Mouse (Mus musculus) ovary, postnatal 10 days (tissue): ENCODE data around the gene Adcy5.
A peak's percentile ranks its signal among the peaks of the same experiment; 100 is the strongest.

Experiments
- DNase-seq: peaks from one replicate; pipeline ENCODE4 v3.0.0; 2022; ENCODE audit warnings: low spot score

The Adcy5 gene

DNA sequence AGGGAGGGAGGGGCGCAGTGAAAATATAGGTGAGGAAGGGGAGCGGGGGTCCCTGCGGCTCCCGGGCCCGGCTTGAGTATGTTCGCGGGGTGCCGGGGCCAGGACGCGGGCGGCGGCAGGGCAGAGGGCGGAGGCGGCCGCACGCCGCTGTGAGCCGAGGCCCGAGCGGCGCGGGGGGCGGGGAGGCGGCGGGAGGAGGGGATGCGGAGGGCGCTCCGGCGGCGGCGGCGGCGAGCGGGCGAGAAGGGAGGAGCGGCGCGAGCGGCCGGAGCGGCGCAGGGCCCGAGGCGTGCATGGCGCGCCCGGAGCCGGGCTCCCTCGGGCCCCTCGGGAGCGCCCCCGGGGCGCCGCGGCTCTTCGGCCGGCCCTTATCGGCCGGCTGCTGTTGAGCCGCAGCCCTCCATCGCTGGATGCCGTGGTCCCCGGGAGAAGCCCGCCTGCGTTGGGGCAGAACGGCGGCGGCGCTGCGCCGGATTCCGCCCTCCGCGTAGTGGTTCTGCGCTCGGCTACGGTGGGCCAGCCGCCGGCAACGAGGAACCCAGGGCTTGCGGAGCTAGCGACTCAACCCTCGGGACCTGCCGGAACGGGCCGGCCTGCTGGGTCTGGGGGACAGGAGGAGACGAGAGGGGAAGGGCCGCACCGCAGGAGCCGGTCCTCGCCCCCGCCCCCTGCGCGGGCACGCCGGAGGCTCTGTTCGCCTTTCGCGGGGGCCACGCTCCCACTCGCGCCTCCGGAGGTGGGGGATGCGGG is at the start of gene Adcy5:
Adcy5 (plus strand) TSS at position 237 of the 750 bp plus-strand sequence.
- DNase-seq = no peak

DNA sequence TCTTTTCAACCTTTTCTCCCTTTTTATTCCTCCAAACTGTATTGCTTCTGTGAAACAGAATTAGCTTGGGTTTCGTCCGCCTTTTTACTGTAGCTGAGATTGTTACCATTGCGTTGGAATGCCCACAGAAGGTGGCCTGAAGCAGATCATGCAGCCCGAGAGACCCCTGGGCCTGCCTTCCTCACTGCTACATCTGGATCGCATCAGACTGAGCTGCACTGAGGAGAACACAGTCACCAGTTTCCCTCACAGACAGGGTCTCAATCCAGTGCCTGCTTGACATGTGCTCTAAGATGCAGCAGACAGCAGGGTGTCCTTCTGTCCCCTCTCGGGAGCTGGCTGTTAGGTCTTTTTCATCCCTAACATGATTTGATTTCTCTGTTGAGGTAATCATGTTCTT is 46.7 kb upstream of the Adcy5 start:
- DNase-seq = no peak

DNA sequence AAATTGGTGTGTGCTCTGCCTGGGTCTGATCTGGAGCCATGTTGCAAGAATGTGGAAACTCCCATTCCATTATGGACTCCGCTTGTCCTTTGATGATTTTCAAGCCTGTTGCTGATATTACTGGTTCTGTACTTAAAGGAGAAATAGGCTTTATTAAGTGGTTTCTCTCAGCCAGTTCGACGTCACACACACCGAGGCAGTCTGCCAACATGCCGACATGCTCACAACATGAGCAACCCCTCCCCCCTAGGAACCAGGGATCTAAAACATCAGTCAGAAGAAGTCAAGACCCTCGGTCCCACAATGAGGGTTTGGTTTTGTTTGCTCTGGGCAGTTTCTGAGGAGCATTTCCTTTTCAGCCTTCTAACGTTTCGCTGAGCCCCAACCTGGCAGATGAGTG is 45.5 kb upstream of the Adcy5 start:
- no peak for DNase-seq

DNA sequence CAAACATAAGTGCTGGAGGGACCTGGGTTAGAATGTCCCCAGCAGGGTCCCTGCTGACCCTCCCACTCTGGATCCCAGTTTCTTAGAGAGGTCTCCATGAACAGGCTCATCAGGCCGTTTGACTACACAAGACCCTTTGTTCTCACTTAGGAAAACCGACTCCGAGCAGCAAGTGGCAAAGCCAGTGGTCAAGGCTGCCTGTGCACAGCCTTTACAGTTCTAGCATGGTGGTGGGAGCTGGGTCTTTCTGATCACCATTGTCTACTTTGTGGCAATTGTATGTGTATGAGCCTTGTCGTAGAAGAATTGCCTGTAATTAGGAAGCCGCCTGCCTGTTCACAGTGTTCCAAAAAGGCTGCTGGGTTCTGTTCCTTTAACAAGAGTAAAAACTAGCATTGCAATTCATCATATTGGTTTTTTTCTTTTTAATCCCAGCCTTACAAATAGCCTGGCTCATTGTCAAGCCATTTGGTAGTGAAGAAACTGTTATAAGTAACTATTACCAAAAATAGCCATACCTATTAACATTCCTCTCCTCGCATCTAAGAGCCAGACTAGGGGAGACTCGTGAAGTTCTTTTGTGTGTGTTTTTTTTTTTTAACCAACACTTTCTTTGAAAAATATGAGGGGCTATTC is 44.9 kb upstream of the Adcy5 start:
- no peak for DNase-seq

DNA sequence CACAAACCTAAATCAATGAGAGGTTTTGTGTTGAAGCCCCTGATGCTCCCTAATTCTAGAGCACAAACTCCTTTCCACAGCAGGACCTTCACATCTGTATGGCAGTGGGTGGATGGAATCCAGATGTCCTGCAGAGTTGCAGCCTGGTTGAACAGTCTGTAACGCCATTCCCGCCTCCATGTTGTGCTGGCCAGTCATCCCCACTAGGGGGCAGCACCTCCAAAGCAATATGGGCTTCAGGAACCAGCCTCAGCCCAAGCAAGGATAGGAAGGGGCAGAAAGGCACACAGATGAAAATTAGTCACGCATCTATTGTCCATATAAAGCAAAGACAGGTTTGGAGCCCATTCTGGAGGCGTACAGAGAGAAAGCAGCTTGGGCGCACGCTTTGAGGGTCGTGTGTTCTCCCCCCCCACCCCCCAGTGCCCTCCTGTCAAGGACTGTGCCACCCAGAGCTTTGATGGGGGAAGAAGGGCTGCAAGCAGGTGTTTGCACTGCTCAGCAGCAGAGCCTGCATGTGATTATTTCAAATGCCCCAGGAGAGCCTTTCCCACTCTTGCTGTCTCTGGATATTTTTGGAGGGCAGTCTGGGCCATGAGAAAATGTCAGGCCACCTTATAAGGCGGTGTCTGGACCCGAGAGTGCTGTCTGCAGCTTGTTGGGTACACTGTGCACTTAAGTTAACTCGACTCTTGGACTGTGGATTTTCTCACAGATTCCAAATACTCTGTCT is 44.1 kb upstream of the Adcy5 start:
- peak; percentile 89 for DNase-seq

DNA sequence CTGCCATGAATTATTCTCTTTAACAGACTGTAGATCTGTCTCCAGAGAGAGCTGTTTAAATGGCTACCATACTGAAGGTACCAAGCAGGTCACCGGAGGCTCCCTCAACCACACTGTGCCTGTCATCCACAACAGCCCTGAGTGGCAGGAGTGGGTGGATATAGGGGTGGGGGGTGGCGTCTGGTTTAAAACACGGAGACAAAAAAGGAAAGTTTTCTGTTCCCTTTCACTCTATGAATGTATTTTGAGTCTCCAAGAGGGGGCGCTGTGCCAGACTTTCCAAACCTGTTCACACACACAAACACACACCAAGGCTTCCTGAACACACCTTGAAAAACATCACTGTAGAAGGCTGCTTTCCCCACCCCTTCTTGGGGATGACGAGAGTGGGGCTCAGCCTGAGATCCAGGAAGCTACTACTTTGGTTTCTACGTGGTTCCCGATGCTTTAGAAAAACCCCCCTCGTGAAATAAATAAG is 43.5 kb upstream of the Adcy5 start:
- DNase-seq = no peak

DNA sequence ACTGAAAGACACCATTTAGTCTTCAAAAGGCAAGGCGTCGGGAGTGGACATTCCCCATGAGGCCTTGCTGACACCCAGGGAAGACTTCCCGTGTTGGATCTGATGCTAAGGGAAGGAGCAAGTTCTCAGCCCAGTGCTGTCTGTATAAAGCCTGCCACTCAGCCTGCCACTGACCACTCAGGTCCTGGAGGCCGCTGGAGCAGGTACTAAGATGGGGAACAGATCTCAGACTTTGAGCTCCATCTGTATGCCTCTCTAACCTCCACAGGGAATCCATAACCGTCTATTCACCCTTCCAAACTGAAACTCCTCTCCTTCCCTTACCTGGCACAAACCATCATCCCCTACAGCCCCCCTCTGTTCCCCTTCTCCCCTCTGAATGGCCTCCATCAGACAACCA is 41.2 kb upstream of the Adcy5 start:
- DNase-seq = no peak

DNA sequence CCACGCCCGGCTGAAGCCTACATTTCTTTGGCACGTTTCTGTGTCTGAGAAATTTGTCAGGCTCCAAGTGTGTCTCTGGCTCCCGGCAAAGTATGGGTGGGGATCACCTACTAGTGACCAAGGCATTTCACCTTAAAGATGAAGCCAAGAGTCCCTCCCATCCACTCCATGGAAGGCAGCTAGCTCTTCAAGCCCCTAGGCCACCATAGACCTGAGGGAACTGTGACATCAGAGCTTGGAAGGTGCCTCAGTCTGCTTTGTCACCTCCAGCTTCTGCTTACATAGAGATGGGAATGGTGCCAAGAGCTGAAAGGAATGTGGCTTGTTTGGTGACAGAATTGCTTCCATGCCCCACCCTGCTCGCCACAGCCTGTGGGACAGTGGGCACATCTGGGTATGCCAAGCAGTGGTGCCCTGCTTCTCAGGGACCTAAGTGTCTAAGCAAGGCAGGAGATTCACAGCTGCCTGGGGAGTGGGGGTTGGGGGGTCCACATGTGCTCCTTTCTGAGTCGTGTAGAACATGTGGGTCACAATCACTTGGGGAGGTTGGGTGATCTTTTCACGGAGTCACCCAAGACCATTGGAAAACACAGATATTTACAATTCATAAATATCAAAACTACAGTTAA is 38.2 kb upstream of the Adcy5 start:
- no peak for DNase-seq

DNA sequence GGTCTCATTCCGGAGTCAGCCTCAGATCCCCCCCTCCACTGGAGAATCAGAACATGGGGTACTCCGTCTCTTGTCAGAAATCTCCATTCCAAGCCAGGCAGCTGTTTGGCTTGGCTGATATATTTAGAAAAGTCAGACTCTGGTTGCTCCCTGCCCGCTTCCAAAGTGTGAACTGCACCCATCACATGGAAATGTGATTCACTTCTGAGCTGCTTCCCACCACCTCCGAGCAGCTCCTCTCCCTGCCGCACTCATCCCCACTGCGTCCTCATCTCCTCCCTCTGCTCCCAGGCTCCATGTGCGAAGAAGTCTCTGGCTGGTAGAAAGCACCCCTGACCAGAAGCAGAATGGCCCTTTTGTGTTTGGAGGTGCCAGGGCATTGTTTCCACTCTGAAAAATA is 37.2 kb upstream of the Adcy5 start:
- no peak for DNase-seq

DNA sequence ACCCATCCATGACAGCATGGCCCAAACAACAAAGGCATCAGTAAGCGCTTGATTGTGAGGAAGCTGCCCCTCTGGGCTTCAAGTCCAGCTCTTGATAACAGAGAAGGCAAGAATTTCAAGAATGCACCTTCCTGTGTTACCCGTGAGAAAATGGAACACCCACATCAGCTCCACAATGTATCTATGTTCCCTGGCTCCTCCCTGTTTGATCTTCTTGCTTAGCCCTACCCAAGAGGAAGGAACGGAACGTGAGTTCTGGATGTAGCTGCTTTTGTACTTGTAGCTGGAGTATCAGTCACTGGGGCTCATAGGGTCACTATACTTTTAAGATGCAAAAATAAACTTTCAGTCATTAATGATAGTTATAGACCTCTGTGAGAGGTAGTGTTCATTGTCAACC is 34.1 kb upstream of the Adcy5 start:
- DNase-seq = no peak

DNA sequence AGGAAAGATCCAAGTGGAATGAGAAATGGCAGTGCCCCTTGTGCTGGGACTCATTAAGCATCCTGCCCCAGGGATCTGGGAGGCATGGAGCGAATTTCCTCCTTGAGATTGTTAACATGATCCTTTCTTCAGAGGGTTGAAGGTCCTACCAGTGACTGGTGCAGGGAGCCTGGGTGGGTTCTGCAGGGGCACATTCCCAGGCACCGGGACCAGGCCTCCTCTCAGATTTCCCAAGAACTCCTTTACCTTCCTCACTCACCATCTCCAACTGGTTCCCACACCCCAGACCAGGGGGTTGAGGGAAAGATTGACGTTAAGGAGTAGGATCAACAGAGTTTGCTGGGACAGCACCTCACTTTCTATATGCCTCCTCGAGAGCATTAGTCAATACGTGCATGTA is 27.4 kb upstream of the Adcy5 start:
- DNase-seq = no peak

DNA sequence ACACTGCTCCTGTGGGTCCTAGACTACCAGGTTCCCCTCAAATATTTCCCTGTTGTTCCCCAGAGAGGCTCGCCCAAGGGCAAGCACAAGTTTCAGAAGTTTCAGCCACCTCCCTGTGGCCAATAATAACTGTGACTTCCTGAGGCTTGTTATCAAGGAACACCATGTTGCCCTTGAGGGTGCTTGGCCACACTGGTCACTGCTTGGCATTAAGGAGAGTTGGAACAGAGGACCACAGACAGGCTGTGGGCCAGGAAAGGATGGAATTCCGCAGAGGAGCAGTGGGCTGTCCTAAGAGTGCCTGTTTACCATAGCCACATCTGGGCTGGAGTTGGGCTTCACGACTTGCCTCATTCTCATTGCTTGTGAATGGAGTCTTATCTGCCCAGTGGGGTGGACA is 24.5 kb upstream of the Adcy5 start:
- DNase-seq = no peak

DNA sequence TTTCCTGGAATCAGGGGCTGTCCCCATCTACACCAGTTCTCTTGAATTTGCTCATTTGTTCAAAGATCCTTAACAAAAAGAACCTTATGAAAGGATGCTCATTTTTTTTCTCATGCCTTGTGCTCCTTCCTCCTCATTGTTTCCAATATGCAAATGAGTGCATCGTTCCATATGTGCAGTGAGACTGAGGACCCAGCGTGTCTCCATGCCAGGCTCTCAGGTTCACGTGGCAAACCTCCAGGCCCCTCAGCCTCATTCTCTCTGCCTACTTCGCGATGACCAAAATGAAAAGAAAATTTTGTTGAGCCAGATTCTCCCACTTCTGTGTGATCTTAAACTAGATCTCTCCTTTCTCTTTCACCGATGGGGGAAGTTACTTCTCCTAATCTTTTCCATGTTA is 15.3 kb upstream of the Adcy5 start:
- DNase-seq = no peak

DNA sequence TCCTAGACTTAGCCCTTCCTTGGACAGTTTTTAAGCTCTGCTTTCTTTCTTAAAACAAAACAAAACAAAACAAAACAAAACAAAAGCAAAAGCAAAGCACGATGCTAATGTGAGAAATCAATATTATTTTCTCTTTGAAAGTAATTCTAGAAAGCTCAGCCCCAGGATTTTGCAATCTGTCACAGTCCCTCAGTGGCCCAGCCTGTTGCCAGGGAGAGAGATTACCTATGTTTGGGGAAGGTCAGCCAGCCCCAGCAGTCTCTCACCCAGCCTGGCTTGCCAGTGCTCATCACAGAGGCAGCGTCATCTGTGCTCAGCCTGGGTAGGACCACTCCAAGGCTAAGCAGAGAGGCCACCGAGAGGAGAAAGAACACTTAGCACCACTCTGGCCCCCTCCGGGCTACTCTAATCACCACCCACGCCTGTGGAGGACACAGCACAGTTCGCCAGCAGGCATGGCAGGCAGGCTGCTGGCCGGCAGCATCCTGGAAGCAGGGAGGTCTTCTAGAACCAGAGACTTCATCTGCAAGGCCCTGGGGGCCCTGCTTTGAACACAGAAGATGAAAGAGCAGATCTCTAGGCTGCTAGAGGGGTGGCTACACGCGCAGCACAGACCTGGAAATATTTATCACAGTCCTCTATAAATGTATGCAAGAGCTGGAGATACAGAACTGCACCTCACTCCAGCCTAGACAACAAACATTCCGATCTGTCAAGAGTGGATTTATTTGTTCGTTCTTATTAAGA is 14.6 kb upstream of the Adcy5 start:
- DNase-seq = no peak

DNA sequence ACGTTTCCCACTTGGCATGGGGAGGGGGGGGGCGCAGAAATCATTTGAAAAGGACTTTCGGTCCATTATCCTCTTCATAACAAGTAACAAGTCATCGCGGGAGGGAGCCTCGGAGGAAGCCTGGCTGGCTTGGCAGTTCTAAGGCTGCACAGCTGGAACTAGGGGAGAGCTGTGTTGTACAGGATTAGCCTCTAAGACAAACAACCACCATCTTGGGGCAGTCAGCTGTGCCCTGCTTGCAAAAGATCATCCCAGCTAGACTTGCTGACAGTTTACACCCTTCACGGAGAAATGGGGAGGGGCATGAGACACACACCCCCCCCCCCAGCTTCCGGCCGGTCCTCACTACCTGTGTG is 14.1 kb upstream of the Adcy5 start:
- DNase-seq = no peak

DNA sequence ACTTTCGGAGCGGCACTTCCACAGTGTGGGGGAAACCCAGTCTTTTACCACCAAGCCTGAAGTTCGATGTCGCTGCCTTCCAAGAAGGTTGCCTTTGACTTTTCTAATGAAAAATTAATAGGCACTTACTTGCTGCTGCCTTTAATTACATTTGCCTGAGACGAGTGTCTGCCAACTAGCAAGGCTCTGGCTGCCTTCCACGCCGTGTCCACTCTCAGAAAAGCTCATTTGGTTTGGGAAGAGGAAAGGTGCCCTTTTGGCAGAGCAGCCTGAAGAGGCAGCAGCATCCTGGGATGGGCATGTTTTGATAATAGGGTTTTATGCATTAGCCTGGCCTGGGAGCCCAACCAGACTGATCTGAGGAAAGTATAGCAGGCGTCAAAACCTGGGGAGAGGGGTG is 12.8 kb upstream of the Adcy5 start:
- DNase-seq = no peak

DNA sequence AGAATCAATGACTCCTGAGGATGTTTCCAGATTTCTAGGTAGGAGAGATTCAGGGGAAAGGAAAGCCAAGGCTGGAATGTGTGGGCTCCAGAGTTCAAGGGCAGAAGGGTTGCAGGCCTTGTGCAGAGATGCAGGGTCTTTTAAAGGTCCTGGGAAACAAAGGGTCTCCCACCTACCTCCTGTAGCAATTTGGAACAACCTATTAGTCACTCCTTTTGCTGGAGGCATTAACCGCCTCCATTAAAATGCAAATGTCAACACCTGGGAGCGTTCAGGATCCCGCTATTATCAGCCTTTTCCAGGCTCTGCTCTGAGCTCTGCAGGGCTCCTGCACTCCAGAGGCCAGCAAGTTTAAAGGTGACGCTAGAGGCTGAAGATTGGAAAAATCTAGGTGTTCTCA is 8.5 kb upstream of the Adcy5 start:
- no peak for DNase-seq

DNA sequence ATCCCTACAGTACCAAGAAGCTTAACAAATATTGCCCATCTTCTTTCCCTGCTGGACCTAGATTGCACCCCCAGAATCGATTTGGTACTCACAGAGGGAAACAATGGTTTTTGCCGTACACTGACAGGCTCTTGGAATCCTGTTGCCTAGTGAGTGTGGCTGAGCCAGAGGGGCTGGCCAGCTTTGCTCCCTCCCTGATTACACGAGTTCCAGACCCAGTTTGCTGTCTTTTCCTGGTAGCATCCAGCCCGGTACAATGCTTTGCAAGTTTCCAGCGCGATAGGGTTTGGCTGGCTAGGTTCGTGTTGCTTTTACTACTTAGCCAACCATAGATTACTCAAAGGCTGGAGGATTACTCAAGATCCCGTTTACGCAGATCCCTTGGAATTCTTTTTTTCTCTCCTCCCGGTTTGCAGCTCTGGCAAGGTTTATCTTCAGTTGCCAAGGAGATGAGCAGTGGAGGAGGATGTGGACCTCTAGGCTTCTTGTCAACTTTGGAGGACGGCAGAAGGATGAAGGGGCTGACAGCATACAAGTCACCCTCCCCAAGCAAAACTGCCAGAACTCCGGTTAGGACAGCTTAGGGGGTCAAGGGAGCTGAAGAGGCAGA is 1.4 kb upstream of the Adcy5 start:
- DNase-seq = no peak

DNA sequence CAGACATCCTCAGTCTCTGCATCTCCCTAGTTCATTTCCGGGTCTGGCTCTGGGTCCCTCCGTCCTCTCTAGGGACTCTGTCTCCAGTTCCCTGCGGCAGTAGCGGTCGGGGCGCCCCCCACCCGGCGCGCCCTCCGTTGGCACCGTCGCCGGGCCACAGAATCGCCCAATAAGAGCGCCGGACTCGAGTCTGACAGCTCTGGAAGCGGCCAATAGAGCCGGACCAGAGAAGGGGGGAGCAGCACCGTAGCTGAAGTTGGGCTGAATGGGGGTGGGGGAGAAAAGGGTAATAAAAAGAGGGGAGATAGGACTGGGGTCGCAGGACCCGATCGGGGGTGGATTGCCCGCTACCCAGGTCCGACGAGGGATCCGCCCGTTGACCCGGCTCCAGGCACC is 434 bp upstream of the Adcy5 start:
- DNase-seq = no peak

DNA sequence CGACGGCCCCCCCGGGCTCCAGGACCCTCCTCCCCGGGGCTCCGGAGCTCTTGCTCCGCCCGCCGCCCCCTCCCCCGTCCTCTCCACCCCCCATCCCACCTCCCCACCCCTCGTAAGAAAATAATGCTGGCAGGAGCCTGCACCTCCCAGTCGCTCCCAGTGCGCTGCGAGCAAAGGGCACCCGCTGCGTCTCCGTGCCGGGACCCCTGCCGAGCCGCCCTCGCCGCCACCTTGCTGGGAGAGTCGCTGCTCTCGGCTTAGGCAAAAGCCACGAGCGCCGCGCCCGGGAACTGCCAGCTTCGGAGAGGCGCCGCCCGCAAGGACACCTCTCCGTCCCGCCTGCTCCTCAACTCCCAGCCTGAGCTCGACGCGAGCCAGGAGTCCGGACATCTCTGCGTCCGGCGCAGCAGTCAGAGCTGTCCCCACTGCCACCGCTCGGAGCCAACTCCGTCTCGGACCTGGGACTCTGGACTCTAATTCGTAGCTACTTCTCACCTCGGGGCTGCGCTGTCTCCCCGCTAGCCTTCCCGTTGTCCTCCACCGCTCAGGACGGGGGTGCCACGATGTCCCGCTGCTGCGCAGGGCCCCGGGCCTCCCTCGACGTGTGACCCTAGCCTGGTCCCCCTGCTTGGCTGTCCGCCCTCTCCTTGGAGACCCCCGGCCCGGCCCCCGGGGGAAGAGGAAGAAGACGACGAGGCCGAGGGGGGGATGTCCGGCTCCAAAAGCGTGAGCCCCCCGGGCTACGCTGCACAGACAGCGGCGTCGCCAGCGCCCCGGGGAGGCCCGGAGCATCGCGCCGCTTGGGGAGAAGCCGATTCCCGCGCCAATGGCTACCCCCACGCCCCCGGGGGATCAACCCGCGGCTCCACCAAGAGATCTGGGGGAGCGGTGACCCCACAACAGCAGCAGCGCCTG is 971 bp downstream of the Adcy5 start:
- DNase-seq = peak; percentile 37

DNA sequence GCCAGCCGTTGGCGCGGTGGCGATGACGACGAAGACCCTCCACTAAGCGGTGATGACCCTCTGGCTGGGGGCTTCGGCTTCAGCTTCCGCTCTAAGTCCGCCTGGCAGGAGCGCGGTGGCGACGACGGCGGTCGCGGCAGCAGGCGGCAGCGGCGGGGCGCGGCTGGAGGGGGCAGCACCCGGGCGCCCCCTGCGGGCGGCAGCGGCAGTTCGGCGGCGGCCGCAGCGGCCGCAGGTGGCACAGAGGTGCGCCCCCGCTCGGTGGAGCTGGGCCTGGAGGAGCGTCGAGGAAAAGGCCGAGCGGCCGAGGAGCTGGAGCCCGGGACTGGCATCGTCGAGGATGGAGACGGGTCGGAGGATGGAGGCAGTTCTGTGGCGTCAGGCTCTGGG is 1.6 kb downstream of the Adcy5 start:
- no peak for DNase-seq
